Mouse (Mus musculus) kidney, postnatal 36 days (tissue): Measurements from ENCODE around the gene Hist1h3d.
"Not testable (repeated sequence)": the region's sequence is repeated elsewhere in the genome, so short reads cannot be mapped to it uniquely, and the experiment has no call there.

Experiments used
- DNase-seq, 2 experiments: peaks; one replicate each; pipeline ENCODE4 v3.0.0; 2021 to 2022; ENCODE audit warnings: mixed read lengths in 2 of 2

Hist1h3d gene

GRCm38 (mm10) chr13:23570261-23571021 lies 5.1 kb upstream of the Hist1h3d start:
- not testable (repeated sequence) for DNase-seq

GRCm38 (mm10) chr13:23571022-23571503 lies 4.5 kb upstream of the Hist1h3d start, which contains the start of the genes Hist1h2ae and Hist1h2bg:
TSS of gene Hist1h2ae (minus strand) at chr13:23571220.
TSS of gene Hist1h2bg (plus strand) at chr13:23571396.
- DNase-seq: peak; percentile 46 to 85

GRCm38 (mm10) chr13:23571504-23572217 lies 3.9 kb upstream of the Hist1h3d start:
- DNase-seq: not testable (repeated sequence)

GRCm38 (mm10) chr13:23572218-23573033 lies 3.1 kb upstream of the Hist1h3d start:
- DNase-seq: no peak

DNA sequence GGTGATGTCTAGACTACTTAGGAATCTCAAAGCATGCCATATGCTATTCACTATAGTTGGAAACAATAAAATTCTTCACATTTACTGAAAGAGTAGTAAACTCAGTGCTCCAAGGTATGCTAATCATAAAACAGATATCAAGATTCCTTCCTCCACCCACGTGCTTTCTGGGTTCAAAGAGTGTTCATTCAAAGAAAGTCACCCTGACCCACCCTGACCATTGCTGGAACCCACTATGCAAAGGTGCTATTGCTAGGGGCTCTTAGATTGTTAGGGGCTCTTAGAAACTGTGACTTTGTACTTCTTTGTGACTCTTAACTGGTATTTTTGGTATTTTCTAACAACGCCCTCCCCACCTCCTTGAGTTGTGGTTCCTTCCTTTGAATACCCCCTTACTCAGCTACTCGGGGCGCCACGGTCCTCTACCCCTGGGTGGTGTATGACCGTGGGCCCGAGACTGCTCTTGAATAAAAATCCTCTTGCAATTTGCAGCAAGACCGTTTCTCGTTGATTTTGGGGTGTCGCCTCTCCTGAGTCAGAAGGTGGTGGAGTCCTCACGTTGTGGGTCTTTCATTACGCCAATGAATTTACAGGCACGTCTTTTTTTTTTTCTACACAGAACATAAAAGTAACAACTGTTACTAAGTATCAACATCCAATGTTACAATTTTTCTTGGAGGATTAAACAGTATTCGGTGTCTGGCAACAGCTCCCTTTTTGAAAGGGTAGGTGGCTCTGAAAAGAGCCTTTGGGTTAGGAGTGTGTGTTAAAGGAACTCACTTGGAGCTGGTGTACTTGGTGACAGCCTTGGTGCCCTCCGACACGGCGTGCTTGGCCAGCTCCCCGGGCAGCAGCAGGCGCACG lies 2.3 kb upstream of the Hist1h3d start:
- DNase-seq: not testable (repeated sequence)

- DNase-seq: peak; percentile 82 to 90
Observed at GRCm38 (mm10) chr13:23573898-23574524, 1.6 kb upstream of the Hist1h3d start, which contains the start of the genes Hist1h2bf and Hist1h2ad. TSS of gene Hist1h2bf (minus strand) at chr13:23574196. TSS of gene Hist1h2ad (plus strand) at chr13:23574381.

DNA sequence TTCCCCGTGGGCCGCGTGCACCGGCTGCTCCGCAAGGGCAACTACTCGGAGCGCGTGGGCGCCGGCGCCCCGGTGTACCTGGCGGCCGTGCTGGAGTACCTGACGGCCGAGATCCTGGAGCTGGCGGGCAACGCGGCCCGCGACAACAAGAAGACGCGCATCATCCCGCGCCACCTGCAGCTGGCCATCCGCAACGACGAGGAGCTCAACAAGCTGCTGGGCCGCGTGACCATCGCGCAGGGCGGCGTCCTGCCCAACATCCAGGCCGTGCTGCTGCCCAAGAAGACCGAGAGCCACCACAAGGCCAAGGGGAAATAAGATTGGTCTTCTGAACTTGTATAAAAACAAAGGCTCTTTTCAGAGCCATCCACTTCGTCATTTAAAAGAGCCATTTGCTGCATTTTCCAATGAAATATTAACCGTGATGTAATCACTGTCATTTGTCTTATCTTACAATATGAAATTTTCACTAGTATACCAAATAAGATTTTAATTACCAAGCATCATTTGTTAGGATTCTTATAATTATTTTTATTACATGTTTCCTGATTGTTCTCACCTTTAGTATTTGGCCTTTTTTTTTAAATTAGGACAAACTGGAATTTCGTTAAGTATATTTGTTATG lies 905 bp upstream of the Hist1h3d start:
- not testable (repeated sequence) for DNase-seq

DNA sequence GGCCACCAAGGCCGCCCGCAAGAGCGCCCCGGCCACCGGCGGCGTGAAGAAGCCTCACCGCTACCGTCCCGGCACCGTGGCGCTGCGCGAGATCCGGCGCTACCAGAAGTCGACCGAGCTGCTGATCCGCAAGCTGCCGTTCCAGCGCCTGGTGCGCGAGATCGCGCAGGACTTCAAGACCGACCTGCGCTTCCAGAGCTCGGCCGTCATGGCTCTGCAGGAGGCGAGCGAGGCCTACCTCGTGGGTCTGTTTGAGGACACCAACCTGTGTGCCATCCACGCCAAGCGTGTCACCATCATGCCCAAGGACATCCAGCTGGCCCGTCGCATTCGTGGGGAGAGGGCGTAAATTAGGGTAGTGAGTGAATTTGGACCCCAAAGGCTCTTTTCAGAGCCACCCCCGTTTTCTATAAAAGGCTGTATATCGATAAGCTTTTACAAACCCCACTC lies 326 bp downstream of the Hist1h3d start:
- DNase-seq: not testable (repeated sequence)

DNA sequence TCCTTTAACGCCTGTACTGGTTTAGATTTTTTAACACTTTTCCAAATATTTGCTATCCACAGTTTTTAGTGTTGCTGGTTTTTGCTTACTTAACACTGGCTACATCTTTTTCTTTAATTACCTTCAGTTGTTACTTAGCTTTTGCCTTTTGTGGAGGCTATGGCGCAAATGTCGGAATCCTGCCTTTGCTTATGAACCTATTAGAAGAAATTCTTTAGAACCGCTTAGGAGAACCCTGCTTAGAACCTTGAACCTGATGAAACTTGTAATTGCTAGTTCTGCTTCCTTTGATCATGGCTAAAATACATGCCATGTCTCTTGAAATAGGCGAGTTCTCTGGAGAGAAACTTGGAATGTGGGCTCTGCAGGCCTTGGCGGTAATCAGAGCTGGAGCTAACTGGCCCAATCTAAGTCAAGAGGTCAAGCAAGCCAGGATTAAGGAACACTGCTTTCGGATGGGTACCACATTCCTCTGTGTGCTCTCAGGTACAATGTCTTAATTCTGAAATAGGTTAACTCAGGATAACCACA lies 853 bp downstream of the Hist1h3d start:
- no peak for DNase-seq

DNA sequence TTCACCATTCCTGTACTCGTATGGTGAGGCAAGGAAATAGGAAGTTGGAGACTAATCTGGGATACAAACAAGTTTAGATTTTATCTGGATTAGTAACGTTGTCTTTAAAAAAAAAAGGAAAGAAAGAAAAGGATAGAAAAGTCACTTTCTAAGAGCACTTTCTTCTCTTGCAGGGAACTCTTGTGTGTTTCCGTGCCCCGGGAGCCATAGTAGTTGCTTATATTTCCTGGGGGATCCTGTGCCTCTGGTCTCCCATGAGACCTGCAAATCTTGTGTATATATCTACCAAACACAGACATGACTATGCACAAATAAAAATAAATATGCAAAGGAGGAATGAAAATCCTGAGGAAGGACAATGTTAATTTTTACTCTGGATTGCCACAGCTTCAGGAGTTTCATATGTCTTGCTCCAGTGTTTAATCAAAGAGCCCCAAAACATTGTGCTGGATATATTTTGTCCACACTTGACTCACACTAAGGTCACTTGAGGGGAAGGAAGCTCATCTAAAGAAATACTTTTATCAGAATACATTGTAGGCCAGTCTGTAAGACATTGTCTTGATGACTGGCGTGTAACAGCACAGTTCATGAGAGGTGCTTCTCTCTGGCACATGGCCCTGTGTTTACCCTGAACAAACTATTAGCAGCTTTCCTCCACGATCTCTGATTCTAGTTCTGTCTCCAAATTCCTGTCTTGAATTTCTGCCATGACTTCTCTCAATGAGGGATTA lies 1.5 kb downstream of the Hist1h3d start:
- no peak for DNase-seq

- DNase-seq: no peak
Observed at GRCm38 (mm10) chr13:23577835-23578234, 2.3 kb downstream of the Hist1h3d start.

GRCm38 (mm10) chr13:23581408-23582218 lies 6.0 kb downstream of the Hist1h3d start, which contains the start of gene Hist1h4d:
TSS of gene Hist1h4d (plus strand) at chr13:23581598.
- DNase-seq: peak; percentile 93 to 98

GRCm38 (mm10) chr13:23582219-23583056 lies 6.9 kb downstream of the Hist1h3d start:
- DNase-seq: no peak

GRCm38 (mm10) chr13:23583387-23584068 lies 8.0 kb downstream of the Hist1h3d start:
- DNase-seq: no peak

GRCm38 (mm10) chr13:23584331-23584730 lies 8.8 kb downstream of the Hist1h3d start:
- no peak for DNase-seq

GRCm38 (mm10) chr13:23585029-23585441 lies 9.5 kb downstream of the Hist1h3d start:
- peak; percentile 65 to 80 for DNase-seq
